In the genomic region with DNA sequence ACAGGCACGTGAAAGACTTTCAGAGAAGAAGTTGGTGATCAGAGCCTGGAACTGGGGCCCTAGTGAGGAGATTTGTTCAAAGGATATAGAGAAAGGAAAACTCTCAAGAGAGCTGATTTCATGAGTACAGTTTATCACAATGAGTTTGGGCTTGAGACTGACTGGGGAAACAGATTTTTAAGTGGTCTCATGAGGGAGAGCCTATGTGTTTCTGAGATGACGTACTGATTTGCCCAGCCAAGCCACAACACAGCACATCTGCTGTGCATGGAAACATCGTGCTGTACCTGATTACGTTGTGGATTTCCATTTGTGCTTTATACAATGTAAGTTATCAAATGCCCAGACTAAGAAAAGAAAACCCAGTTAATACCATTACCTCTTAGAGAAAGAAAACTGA, we compare ENCODE assay signal across 20 mouse cellular contexts.
DNase-seq lines count a peak whose midpoint lies in the region; ATAC-seq and TF ChIP-seq lines count a peak whose summit lies in the region.
"Had no signal": no experiment of that assay in that cellular context is flagged by ENCODE, and none has a peak within 500 bp of the region (broad histone marks: within the 10 kb centered on the region; RNA-seq: fewer than 3 reads in every experiment).

No protein-coding gene starts in this region.

- peaks cover 7% of the 10 kb centered on the region; the same call in 1 of the 2 replicates for H3K4me1 ChIP-seq in heart, embryonic 16.5 days (ENCODE audit: control insufficient read depth, insufficient read depth, low read length)
- H3K4me1 ChIP-seq in lung, embryonic 15.5 days = no peaks in the 10 kb centered on the region
- H3K4me1 ChIP-seq in embryonic fibroblast, embryonic 13.5 days (ENCODE audit: control insufficient read depth, insufficient read depth, low read length) = peaks cover 6% of the 10 kb centered on the region
- H3K4me1 ChIP-seq: hindbrain, embryonic 15.5 days had no signal

- TF ChIP-seq CTCF in embryonic fibroblast, embryonic 13.5 days (IDR thresholded peaks at IDR 0.05; ENCODE audit: borderline replicate concordance, insufficient read depth, low read length) = no peak

- no peaks in the 10 kb centered on the region for H3K27me3 ChIP-seq in heart, embryonic 16.5 days (ENCODE audit: control insufficient read depth, insufficient read depth, low read length)
- no peaks in the 10 kb centered on the region for H3K27me3 ChIP-seq in lung, embryonic 15.5 days
- H3K27me3 ChIP-seq: heart, embryonic 12.5 days; hindbrain, embryonic 15.5 days had no signal

- TF ChIP-seq POLR2A in embryonic fibroblast, embryonic 13.5 days (IDR thresholded peaks at IDR 0.05; ENCODE audit: low read depth, low read length) = no peak

- ATAC-seq in heart, embryonic 16.5 days (replicated peaks; ENCODE audit: extremely low read depth, insufficient read depth, low FRiP score) = no peak
- ATAC-seq in lung, embryonic 15.5 days (ENCODE audit: borderline replicate concordance, extremely low read depth, low FRiP score, low TSS enrichment) = no peak
- ATAC-seq: forebrain, embryonic 14.5 days; intestine, embryonic 16.5 days had no signal

- intact Hi-C loops in heart, postnatal 14 days (cut with DNase I) = no loop called here

- H3K27ac ChIP-seq in heart, embryonic 16.5 days (ENCODE audit: low read length) = 0 out of 2 replicates have a peak overlapping the region, but pooled peaks have one; percentile 5
- H3K27ac ChIP-seq in lung, embryonic 15.5 days = 0 out of 2 replicates have a peak overlapping the region, but pooled peaks have one; percentile 5
- peak overlapping the region; percentile 84 for H3K27ac ChIP-seq in embryonic fibroblast, embryonic 13.5 days (ENCODE audit: insufficient read depth, low read length)
- H3K27ac ChIP-seq: forebrain, embryonic 10.5 days; gastrocnemius, adult 2 months; heart, adult 2 months; hindbrain, embryonic 15.5 days had no signal

- H3K36me3 ChIP-seq in heart, embryonic 16.5 days (ENCODE audit: control insufficient read depth, insufficient read depth) = no peaks in the 10 kb centered on the region
- no peaks in the 10 kb centered on the region for H3K36me3 ChIP-seq in lung, embryonic 15.5 days
- H3K36me3 ChIP-seq: forebrain, embryonic 10.5 days; heart, embryonic 12.5 days; hindbrain, embryonic 15.5 days had no signal

- 64% methylated on average over 4 of the region's 4 CpGs for WGBS in heart, embryonic 16.5 days
- WGBS in lung, embryonic 15.5 days = 78% methylated on average over 4 of the region's 4 CpGs

- no peak for DNase-seq in heart, postnatal 14 days
- DNase-seq in lung, postnatal 4 days = no peak
- no peak for DNase-seq in kidney, postnatal 36 days
- DNase-seq: adrenal gland, adult 2 months; adrenal gland, postnatal 36 days; cerebellum, adult 2 months; cerebellum, postnatal 10 days; gastrocnemius, adult 2 months; gastrocnemius, postnatal 25 days; heart, adult 2 months; heart, postnatal 36 days had no signal

- H3K4me3 ChIP-seq in heart, embryonic 16.5 days (ENCODE audit: low read length) = no peak overlapping the region
- H3K4me3 ChIP-seq in lung, embryonic 15.5 days = no peak overlapping the region
- no peak overlapping the region for H3K4me3 ChIP-seq in embryonic fibroblast, embryonic 13.5 days (ENCODE audit: insufficient read depth, low read length)
- H3K4me3 ChIP-seq: erythroblast, embryonic 14.5 days; forebrain, embryonic 10.5 days; gastrocnemius, adult 2 months; heart, adult 2 months; heart, embryonic 12.5 days; hindbrain, embryonic 15.5 days had no signal

- no peaks in the 10 kb centered on the region for H3K9me3 ChIP-seq in heart, embryonic 16.5 days (replicated peaks; ENCODE audit: control insufficient read depth, low read length)
- no peaks in the 10 kb centered on the region for H3K9me3 ChIP-seq in lung, embryonic 15.5 days
- H3K9me3 ChIP-seq: forebrain, embryonic 10.5 days; heart, embryonic 12.5 days; hindbrain, embryonic 15.5 days had no signal

- no peak overlapping the region for H3K4me2 ChIP-seq in heart, embryonic 16.5 days (ENCODE audit: low read depth, low read length)
- H3K4me2 ChIP-seq in lung, embryonic 15.5 days = no peak overlapping the region
- H3K4me2 ChIP-seq: heart, embryonic 12.5 days; hindbrain, embryonic 15.5 days had no signal

- H3K9ac ChIP-seq in heart, embryonic 16.5 days (ENCODE audit: low read length) = no peak overlapping the region
- H3K9ac ChIP-seq in lung, embryonic 15.5 days = no peak overlapping the region
- H3K9ac ChIP-seq: heart, embryonic 12.5 days; hindbrain, embryonic 15.5 days had no signal

Comparison
In these comparisons a context has a peak if more than half of its experiments do, and no peak if none do; other contexts are left out.
1. H3K27ac ChIP-seq: peak in every context shown above with its lines; median percentile 84 in embryonic fibroblast, embryonic 13.5 days; 5 in heart, embryonic 16.5 days; 5 in lung, embryonic 15.5 days.